In the genomic region with DNA sequence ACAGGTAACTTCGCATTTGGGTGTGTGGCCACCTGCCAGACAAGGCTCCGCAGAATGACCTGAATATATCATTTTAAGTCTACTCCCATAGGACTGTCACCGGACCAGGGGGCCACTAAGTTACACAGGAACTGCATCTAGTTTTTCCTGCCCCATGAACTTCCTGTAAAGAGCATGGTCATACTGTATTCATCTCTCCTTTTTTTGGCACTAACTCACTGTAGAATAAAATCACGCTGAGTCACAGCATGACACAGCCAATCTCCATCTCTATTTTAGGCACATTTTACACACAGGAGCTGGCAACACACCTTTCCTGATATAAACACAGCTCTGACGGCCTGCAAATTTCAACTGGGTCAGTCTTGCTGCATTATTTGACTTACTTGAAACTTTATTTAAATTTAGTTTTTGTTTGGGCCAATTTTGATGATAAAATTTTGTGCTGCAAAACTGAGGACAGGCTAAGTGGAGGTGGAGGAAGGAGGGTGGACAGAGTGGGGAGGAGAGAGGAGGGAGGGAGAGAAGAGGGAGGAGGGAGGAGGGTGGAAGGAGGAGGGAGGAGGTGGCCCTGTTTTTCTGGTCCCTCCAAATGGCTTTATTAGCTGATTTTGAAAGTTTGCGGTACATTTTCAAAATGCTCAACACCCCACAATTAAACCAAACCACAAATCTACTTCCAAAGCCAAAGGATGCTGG, we compare ENCODE assay signal across 12 mouse cellular contexts.
DNase-seq lines count a peak whose midpoint lies in the region; ATAC-seq and TF ChIP-seq lines count a peak whose summit lies in the region.
"Had no signal": no experiment of that assay in that cellular context is flagged by ENCODE, and none has a peak within 500 bp of the region (broad histone marks: within the 10 kb centered on the region; RNA-seq: fewer than 3 reads in every experiment).

No protein-coding gene starts in this region.

- DNase-seq in cerebellum, adult 18-20 months: peak; percentile 23 to 28
- DNase-seq in lung, postnatal 0 days (ENCODE audit: low spot score): peak; percentile 38
- no peak for DNase-seq in lung, postnatal 14 days
- peak; percentile 18 for DNase-seq in skeletal muscle tissue, adult 2 months (ENCODE audit: low read depth, low spot score)
- DNase-seq in embryo, embryonic 10.5 days (ENCODE audit: low spot score): no peak
- DNase-seq: lung, adult 18-20 months had no signal

- 68% methylated on average over 6 of the region's 6 CpGs for WGBS in lung, postnatal 0 days
- WGBS in heart, embryonic 11.5 days (ENCODE audit: insufficient replicate concordance): 77% methylated on average over 6 of the region's 6 CpGs

- no peak for ATAC-seq in cerebellum, adult (ENCODE audit: insufficient number of reproducible peaks, low FRiP score, low TSS enrichment)
- ATAC-seq in lung, postnatal 0 days: no peak
- 0 out of 2 replicates have a peak, but pooled peaks have one; percentile 39 for ATAC-seq in heart, embryonic 11.5 days (replicated peaks; ENCODE audit: insufficient number of reproducible peaks, low FRiP score, low TSS enrichment)
- no peak for ATAC-seq in megakaryocyte-erythroid progenitor cell, adult 5-6 weeks (replicated peaks; ENCODE audit: low FRiP score, low TSS enrichment, poor library complexity, severe bottlenecking)
- ATAC-seq: CD4-positive, CD25-positive, alpha-beta regulatory T cell, adult 4 months; forebrain, embryonic 16.5 days had no signal

- no peaks in the 10 kb centered on the region for H3K9me3 ChIP-seq in lung, postnatal 0 days (ENCODE audit: low read length)
- no peaks in the 10 kb centered on the region for H3K9me3 ChIP-seq in heart, embryonic 11.5 days (replicated peaks; ENCODE audit: control insufficient read depth, low read length)
- H3K9me3 ChIP-seq: hindbrain, embryonic 15.5 days had no signal

- no peak overlapping the region for H3K9ac ChIP-seq in lung, postnatal 0 days (replicated peaks; ENCODE audit: low read depth)
- no peak overlapping the region for H3K9ac ChIP-seq in heart, embryonic 11.5 days (ENCODE audit: low read depth, low read length)
- H3K9ac ChIP-seq: hindbrain, embryonic 15.5 days had no signal

- no peaks in the 10 kb centered on the region for H3K36me3 ChIP-seq in lung, postnatal 0 days (ENCODE audit: insufficient read depth, low read length)
- H3K36me3 ChIP-seq in heart, embryonic 11.5 days (ENCODE audit: control insufficient read depth, insufficient read depth, low read length): no peaks in the 10 kb centered on the region
- H3K36me3 ChIP-seq: hindbrain, embryonic 15.5 days had no signal

- peaks cover 11% of the 10 kb centered on the region; the same call in 1 of the 2 replicates for H3K4me1 ChIP-seq in lung, postnatal 0 days (ENCODE audit: insufficient read depth, low read depth, low read length)
- H3K4me1 ChIP-seq in heart, embryonic 11.5 days (ENCODE audit: control insufficient read depth, insufficient read depth, low read length): peaks cover 10% of the 10 kb centered on the region

- H3K4me2 ChIP-seq in lung, postnatal 0 days (replicated peaks; ENCODE audit: low read depth, low read length): no peak overlapping the region
- no peak overlapping the region for H3K4me2 ChIP-seq in heart, embryonic 11.5 days
- H3K4me2 ChIP-seq: hindbrain, embryonic 15.5 days had no signal

- TF ChIP-seq EP300 in lung, postnatal 0 days (IDR thresholded peaks at IDR 0.05): no peak

- H3K4me3 ChIP-seq in lung, postnatal 0 days (ENCODE audit: low read depth, low read length): no peak overlapping the region
- H3K4me3 ChIP-seq in heart, embryonic 11.5 days (ENCODE audit: low read depth, low read length): no peak overlapping the region
- H3K4me3 ChIP-seq: hindbrain, embryonic 15.5 days had no signal

- no peak for TF ChIP-seq CTCF in lung, postnatal 0 days (IDR thresholded peaks at IDR 0.05)

- H3K27ac ChIP-seq in lung, postnatal 0 days (ENCODE audit: low read length): no peak overlapping the region
- peak overlapping the region; percentile 29; the same call in 1 of the 2 replicates for H3K27ac ChIP-seq in heart, embryonic 11.5 days (ENCODE audit: low read depth, low read length)
- H3K27ac ChIP-seq: hindbrain, embryonic 15.5 days had no signal

- no peaks in the 10 kb centered on the region for H3K27me3 ChIP-seq in lung, postnatal 0 days (replicated peaks; ENCODE audit: insufficient read depth, low read length)
- no peaks in the 10 kb centered on the region for H3K27me3 ChIP-seq in heart, embryonic 11.5 days (ENCODE audit: control insufficient read depth, insufficient read depth, low read length)
- H3K27me3 ChIP-seq: hindbrain, embryonic 15.5 days had no signal

Comparison
In these comparisons a context has a peak if more than half of its experiments do, and no peak if none do; other contexts are left out.
1. DNase-seq: peak in cerebellum, adult 18-20 months (2 of 2), lung, postnatal 0 days (single experiment) and skeletal muscle tissue, adult 2 months (single experiment); none in lung, postnatal 14 days (single experiment) and embryo, embryonic 10.5 days (single experiment).